Mouse (Mus musculus): ENCODE data around the gene Dgki. TPM values are rescaled to one million over a fixed set of nuclear protein-coding genes. Genes with fewer than 3 reads are reported as not detected.

Gene Dgki
- total RNA-seq, 1 experiment = 0.94 TPM

DNA sequence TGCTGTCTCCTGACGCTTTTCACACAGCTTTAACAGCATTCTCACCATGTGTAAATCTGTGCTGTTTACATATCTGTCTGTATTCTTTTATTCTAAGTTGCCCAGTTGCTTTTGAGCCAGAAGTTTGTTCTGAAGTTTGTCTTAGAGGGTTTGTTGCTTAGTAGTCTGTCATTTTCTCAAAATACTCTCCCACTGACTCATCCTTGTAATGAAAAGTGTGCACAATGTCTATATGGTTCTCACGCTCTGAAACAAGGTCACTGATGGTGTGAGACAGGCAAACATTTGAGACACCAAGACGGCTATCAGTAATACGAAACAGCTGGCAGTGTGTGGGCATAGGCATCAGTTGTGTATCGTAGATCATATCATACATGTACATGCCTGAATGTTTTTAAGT is 23.8 kb downstream of the Dgki start:
- no peak for DNase-seq (ENCODE audit: low read depth, low spot score)
- Histone ChIP-seq H3K4me3 (ENCODE audit: insufficient read depth in 1 of 2, low read depth in 1 of 2, low read length in 2 of 2, poor library complexity in 1 of 2, severe bottlenecking in 1 of 2) (no peak overlapping the region), H3K4me1 (ENCODE audit: control insufficient read depth in 2 of 2, insufficient read depth in 2 of 2, low read length in 2 of 2, poor library complexity in 1 of 2) (no peaks in the 10 kb centered on the region), H3K9ac (ENCODE audit: insufficient read depth, low read depth, low read length, poor library complexity, severe bottlenecking) (no peak overlapping the region), H3K27ac (ENCODE audit: insufficient read depth, low read depth, low read length, poor library complexity, severe bottlenecking) (no peak overlapping the region), H3K9me3 (ENCODE audit: control insufficient read depth, insufficient read depth, low read depth, low read length) (no peaks in the 10 kb centered on the region), H3K36me3 (ENCODE audit: control insufficient read depth, insufficient read depth, low read length, poor library complexity, severe bottlenecking) (no peaks in the 10 kb centered on the region)
- in situ Hi-C loops (cut with MboI; ENCODE audit: low sequenced_read_pairs in 2 of 2, unreplicated experiment in 2 of 2) = no loop called here
- TF ChIP-seq ZNF384 (IDR thresholded peaks at IDR 0.05; ENCODE audit: low read depth, low read length) (no peak), ZC3H11A (IDR thresholded peaks at IDR 0.05; ENCODE audit: borderline replicate concordance, low read depth, low read length) (no peak), HCFC1 (IDR thresholded peaks at IDR 0.05; ENCODE audit: borderline replicate concordance, insufficient read depth, low read length) (no peak), MAFK (IDR thresholded peaks at IDR 0.05; ENCODE audit: insufficient read depth, low read depth, low read length) (no peak)

- Histone ChIP-seq H3K4me3 (ENCODE audit: insufficient read depth in 1 of 2, low read depth in 1 of 2, low read length in 2 of 2, poor library complexity in 1 of 2, severe bottlenecking in 1 of 2) (no peak overlapping the region), H3K36me3 (ENCODE audit: control insufficient read depth, insufficient read depth, low read length, poor library complexity, severe bottlenecking) (no peaks in the 10 kb centered on the region), H3K27ac (ENCODE audit: insufficient read depth, low read depth, low read length, poor library complexity, severe bottlenecking) (no peak overlapping the region), H3K9me3 (ENCODE audit: control insufficient read depth, insufficient read depth, low read depth, low read length) (no peaks in the 10 kb centered on the region), H3K9ac (ENCODE audit: insufficient read depth, low read depth, low read length, poor library complexity, severe bottlenecking) (no peak overlapping the region), H3K4me1 (ENCODE audit: control insufficient read depth in 2 of 2, insufficient read depth in 2 of 2, low read length in 2 of 2, poor library complexity in 1 of 2) (no peaks in the 10 kb centered on the region)
- DNase-seq (ENCODE audit: low read depth, low spot score) = no peak
- in situ Hi-C loops (cut with MboI; ENCODE audit: low sequenced_read_pairs in 2 of 2, unreplicated experiment in 2 of 2) = no loop called here
- TF ChIP-seq HCFC1 (IDR thresholded peaks at IDR 0.05; ENCODE audit: borderline replicate concordance, insufficient read depth, low read length) (no peak), CHD2 (IDR thresholded peaks at IDR 0.05; ENCODE audit: low read depth, low read length) (no peak), ZNF384 (IDR thresholded peaks at IDR 0.05; ENCODE audit: low read depth, low read length) (no peak), ZC3H11A (IDR thresholded peaks at IDR 0.05; ENCODE audit: borderline replicate concordance, low read depth, low read length) (no peak), MAFK (IDR thresholded peaks at IDR 0.05; ENCODE audit: insufficient read depth, low read depth, low read length) (no peak)
These were observed 28.9 kb downstream of the Dgki start for GRCm38 (mm10) chr6:37270905-37271591.

GRCm38 (mm10) chr6:37268589-37268988 is 31.4 kb downstream of the Dgki start:
- Histone ChIP-seq H3K27ac (ENCODE audit: insufficient read depth, low read depth, low read length, poor library complexity, severe bottlenecking) (no peak overlapping the region), H3K36me3 (ENCODE audit: control insufficient read depth, insufficient read depth, low read length, poor library complexity, severe bottlenecking) (no peaks in the 10 kb centered on the region), H3K4me1 (ENCODE audit: control insufficient read depth in 2 of 2, insufficient read depth in 2 of 2, low read length in 2 of 2, poor library complexity in 1 of 2) (no peaks in the 10 kb centered on the region), H3K4me3 (ENCODE audit: insufficient read depth in 1 of 2, low read depth in 1 of 2, low read length in 2 of 2, poor library complexity in 1 of 2, severe bottlenecking in 1 of 2) (no peak overlapping the region), H3K9me3 (ENCODE audit: control insufficient read depth, insufficient read depth, low read depth, low read length) (no peaks in the 10 kb centered on the region), H3K9ac (ENCODE audit: insufficient read depth, low read depth, low read length, poor library complexity, severe bottlenecking) (no peak overlapping the region)
- in situ Hi-C loops (cut with MboI; ENCODE audit: low sequenced_read_pairs in 2 of 2, unreplicated experiment in 2 of 2) = no loop called here
- DNase-seq (ENCODE audit: low read depth, low spot score) = no peak
- TF ChIP-seq CHD2 (IDR thresholded peaks at IDR 0.05; ENCODE audit: low read depth, low read length) (no peak), ZC3H11A (IDR thresholded peaks at IDR 0.05; ENCODE audit: borderline replicate concordance, low read depth, low read length) (no peak), MAFK (IDR thresholded peaks at IDR 0.05; ENCODE audit: insufficient read depth, low read depth, low read length) (no peak), HCFC1 (IDR thresholded peaks at IDR 0.05; ENCODE audit: borderline replicate concordance, insufficient read depth, low read length) (no peak), ZNF384 (IDR thresholded peaks at IDR 0.05; ENCODE audit: low read depth, low read length) (no peak)

DNA sequence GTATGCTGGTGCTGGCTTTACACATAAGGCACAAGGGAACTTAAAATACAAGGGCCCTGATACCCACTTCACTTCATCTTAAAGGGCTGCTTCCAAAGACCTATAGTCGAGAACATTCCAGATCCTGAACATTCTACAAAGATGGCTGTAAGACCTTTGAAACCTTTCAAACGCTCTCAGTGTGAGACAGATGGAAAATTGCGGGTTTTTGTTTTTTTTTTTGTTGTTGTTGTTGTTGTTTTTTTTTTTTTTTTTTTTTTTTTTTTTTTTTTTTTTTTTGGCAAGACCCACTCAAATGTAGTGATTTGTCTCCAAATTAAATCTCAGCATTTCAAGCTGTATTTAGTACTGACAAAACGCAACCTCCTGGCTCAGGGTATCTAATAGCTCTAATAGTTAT is 32.0 kb downstream of the Dgki start:
- H3K27ac ChIP-seq (ENCODE audit: insufficient read depth, low read depth, low read length, poor library complexity, severe bottlenecking) = no peak overlapping the region
- DNase-seq (ENCODE audit: low read depth, low spot score) = no peak
- TF ChIP-seq CHD2 (IDR thresholded peaks at IDR 0.05; ENCODE audit: low read depth, low read length) (no peak), ZNF384 (IDR thresholded peaks at IDR 0.05; ENCODE audit: low read depth, low read length) (peak; percentile 82)
- no peaks in the 10 kb centered on the region for H3K36me3 ChIP-seq (ENCODE audit: control insufficient read depth, insufficient read depth, low read length, poor library complexity, severe bottlenecking)
- no peak overlapping the region for H3K4me3 ChIP-seq (ENCODE audit: insufficient read depth in 1 of 2, low read depth in 1 of 2, low read length in 2 of 2, poor library complexity in 1 of 2, severe bottlenecking in 1 of 2)
- H3K9me3 ChIP-seq (ENCODE audit: control insufficient read depth, insufficient read depth, low read depth, low read length) = no peaks in the 10 kb centered on the region
- no peaks in the 10 kb centered on the region for H3K4me1 ChIP-seq (ENCODE audit: control insufficient read depth in 2 of 2, insufficient read depth in 2 of 2, low read length in 2 of 2, poor library complexity in 1 of 2)
- in situ Hi-C loops (cut with MboI; ENCODE audit: low sequenced_read_pairs in 2 of 2, unreplicated experiment in 2 of 2) = no loop called here
- H3K9ac ChIP-seq (ENCODE audit: insufficient read depth, low read depth, low read length, poor library complexity, severe bottlenecking) = no peak overlapping the region

GRCm38 (mm10) chr6:37262486-37262885 is 37.5 kb downstream of the Dgki start:
- Histone ChIP-seq H3K4me1 (ENCODE audit: control insufficient read depth in 2 of 2, insufficient read depth in 2 of 2, low read length in 2 of 2, poor library complexity in 1 of 2) (no peaks in the 10 kb centered on the region), H3K9me3 (ENCODE audit: control insufficient read depth, insufficient read depth, low read depth, low read length) (no peaks in the 10 kb centered on the region), H3K9ac (ENCODE audit: insufficient read depth, low read depth, low read length, poor library complexity, severe bottlenecking) (no peak overlapping the region), H3K36me3 (ENCODE audit: control insufficient read depth, insufficient read depth, low read length, poor library complexity, severe bottlenecking) (no peaks in the 10 kb centered on the region), H3K27ac (ENCODE audit: insufficient read depth, low read depth, low read length, poor library complexity, severe bottlenecking) (no peak overlapping the region), H3K4me3 (ENCODE audit: insufficient read depth in 1 of 2, low read depth in 1 of 2, low read length in 2 of 2, poor library complexity in 1 of 2, severe bottlenecking in 1 of 2) (no peak overlapping the region)
- in situ Hi-C loops (cut with MboI; ENCODE audit: low sequenced_read_pairs in 2 of 2, unreplicated experiment in 2 of 2) = no loop called here
- DNase-seq (ENCODE audit: low read depth, low spot score) = no peak
- TF ChIP-seq ZC3H11A (IDR thresholded peaks at IDR 0.05; ENCODE audit: borderline replicate concordance, low read depth, low read length) (no peak), HCFC1 (IDR thresholded peaks at IDR 0.05; ENCODE audit: borderline replicate concordance, insufficient read depth, low read length) (no peak)

All from ES-E14 (cell line).